Mouse (Mus musculus): ENCODE measurements around the gene Slc6a12. TPM values are rescaled to one million over a fixed set of nuclear protein-coding genes. Genes with fewer than 3 reads are reported as not detected.
"Not testable (repeated sequence)": the region's sequence is repeated elsewhere in the genome, so short reads cannot be mapped to it uniquely, and the experiment has no call there.

Gene Slc6a12
- total RNA-seq, 2 experiments from 2014 or later = 0.93 to 2.1 TPM

DNA sequence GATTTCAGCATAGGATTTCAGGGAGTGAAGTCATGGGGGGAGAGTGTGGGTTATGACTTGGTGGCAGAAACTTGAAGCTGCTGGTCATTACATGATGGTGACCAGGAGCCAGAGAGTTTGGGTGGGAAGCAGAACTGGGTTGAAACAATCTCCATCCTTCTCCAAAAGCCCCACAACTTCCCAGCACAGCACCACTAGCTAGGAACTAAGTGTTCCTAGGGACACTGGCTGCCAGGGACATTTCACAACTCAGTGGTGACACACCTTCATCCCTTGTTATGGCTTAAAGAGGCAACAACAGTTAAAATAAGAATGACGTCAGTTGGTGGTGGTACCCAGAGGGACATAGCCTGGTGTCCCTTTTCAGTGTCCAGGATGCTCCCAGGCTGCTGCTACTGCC lies 13.2 kb downstream of the Slc6a12 start:
- H3K27ac ChIP-seq = no peak overlapping the region
- no peak for DNase-seq (ENCODE audit: low spot score in 2 of 2)
- no peak for TF ChIP-seq CTCF (conservative IDR thresholded peaks at IDR 0.05)
- H3K4me3 ChIP-seq = no peak overlapping the region

DNA sequence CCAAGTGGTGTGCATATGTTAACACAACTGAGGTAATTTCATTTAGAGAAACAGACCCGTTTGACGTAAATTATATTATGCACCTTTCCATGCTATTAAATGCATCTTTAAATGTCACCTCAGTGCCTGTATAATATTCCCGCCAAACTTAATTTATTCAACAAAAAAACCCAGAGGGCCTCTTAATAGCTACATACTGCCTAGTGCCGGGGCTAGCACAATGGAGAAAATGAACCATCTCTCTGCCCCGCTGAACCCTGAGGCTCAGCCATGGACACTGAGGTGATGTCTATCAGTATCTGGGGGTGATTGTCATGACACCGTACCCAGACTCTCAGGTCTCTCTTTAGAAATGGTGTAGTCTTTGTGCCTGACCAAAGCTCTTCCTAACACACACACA lies 14.4 kb downstream of the Slc6a12 start:
- Histone ChIP-seq H3K27ac (no peak overlapping the region), H3K4me3 (no peak overlapping the region)
- DNase-seq (ENCODE audit: low spot score in 2 of 2) = no peak
- TF ChIP-seq CTCF (conservative IDR thresholded peaks at IDR 0.05) = no peak

DNA sequence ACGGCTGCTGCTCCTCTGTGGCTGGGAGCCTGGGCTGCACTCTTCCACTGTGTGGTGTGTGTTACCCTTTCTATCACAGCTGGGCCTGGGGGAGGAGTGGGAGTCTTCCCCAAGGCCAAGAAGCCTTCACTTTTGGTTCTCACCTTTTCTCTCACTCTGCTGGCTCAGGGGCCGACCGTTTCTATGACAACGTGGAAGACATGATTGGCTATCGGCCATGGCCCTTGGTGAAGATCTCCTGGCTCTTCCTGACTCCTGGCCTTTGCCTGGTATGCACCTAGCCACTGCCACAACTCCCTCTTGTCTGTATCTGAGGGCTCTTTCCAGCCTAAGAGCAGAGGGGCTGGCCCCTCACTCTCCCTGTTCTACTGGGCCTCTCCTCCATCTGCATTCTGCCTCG lies 20.2 kb downstream of the Slc6a12 start:
- DNase-seq (ENCODE audit: low spot score in 2 of 2) = no peak
- no peak for TF ChIP-seq CTCF (conservative IDR thresholded peaks at IDR 0.05)
- Histone ChIP-seq H3K4me3 (no peak overlapping the region), H3K27ac (no peak overlapping the region)

DNA sequence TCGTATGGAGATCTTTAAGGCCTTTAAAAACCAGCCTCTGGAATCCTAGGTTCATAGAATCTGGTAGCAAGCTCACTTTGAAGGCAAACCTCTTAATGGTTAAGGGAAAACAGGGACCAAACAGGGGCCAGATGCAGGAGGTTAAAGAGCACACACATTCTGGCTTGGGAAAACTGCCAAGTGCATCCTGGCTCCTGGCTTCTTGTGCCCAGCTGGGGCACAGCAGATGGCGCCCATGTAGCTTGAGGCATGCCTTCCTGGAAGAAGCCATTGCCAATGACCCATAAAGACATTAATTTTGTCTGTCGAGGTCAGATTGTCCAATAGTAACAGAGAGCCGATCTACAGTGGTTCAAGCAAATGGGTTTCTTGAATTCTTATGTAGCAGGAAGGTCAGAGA lies 21.1 kb downstream of the Slc6a12 start:
- TF ChIP-seq CTCF (conservative IDR thresholded peaks at IDR 0.05) = no peak
- no peak for DNase-seq (ENCODE audit: low spot score in 2 of 2)
- no peak overlapping the region for H3K4me3 ChIP-seq

DNA sequence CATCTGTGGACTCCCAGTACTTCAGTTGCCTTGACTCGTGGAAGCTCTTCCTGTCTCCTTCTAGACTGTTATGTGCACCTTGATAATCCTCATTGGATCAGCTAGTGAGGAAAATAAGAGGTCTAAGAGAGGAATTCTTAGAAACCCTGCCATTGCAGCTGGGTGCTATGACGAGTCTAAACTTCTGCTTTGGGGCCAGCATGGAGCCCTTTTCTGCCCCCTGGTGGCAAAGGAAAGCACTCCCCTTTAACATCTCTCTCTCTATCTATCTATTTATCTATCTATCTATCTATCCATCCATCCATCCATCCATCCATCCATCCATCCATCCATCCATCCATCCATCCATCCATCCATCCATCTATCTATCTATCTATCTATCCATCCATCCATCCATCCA lies 23.7 kb downstream of the Slc6a12 start:
- peak in 1 of 2 experiments; percentile 65 for DNase-seq (ENCODE audit: low spot score in 2 of 2)
- H3K27ac ChIP-seq, H3K4me3 ChIP-seq: not testable (repeated sequence)
- TF ChIP-seq CTCF (conservative IDR thresholded peaks at IDR 0.05) = peak; percentile 74

More for the DNA sequence above, 21.1 kb downstream of the Slc6a12 start:
- H3K27ac ChIP-seq = no peak overlapping the region

DNA sequence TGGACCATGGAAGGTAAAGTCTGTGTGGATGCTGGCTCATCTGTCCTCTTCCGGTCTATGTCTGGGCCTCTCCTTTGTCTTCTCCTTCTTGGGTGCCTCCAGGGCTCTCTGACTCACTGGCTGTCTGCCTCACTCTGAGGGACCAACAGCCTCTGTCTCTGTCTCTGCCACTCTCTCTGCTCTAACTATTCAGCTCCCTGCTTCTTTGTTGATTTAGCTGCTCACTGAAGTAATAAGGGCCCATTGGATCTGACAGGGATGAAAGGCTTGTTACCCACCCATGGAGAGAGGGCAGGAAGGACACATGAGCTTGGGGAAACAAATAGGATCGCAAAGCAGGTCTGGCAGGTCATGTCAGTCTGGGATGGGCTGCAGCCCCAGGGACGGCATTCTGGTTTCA lies 24.2 kb downstream of the Slc6a12 start:
- TF ChIP-seq CTCF (conservative IDR thresholded peaks at IDR 0.05) = no peak
- no peak overlapping the region for H3K4me3 ChIP-seq
- no peak overlapping the region for H3K27ac ChIP-seq
- no peak for DNase-seq (ENCODE audit: low spot score in 2 of 2)

DNA sequence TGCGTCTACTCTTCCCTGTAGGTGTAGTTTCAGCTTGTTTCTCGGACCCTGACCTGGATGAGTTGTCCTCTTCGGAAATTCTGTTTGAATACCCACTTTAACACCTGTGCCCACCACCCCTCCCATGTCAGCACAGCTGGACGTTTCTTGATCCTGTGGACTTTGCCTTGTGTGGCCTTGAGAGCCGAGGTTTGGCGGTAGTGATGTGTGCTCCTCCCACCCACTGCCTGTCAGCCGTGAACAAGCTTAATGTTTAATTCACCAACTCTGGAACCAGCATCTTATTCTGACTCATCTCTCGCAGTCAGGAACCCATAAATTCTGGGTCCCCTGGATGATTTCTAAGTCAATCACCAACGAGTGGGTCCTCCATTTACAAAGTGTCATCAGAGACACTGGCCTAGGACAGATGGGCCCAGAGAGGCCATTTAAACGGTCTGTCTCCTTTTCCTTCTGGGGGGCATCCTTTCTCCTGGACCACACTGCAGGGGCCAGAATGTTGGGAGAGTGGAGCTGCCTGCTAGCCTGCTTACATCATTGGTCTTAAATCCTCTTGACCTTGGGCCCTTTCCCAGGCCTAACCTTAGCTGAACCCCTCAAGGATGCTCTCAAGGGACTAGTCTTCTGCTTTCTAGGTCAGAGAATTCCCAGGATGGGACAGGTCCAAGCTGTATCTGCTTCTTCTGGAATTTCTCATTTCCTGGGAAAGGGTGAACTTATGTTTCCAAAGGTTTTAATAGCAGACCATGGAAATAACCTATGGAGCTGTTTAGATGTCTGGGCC lies 28.5 kb downstream of the Slc6a12 start:
- TF ChIP-seq CTCF (conservative IDR thresholded peaks at IDR 0.05) = no peak
- Histone ChIP-seq H3K27ac (0 out of 2 replicates have a peak overlapping the region, but pooled peaks have one; percentile 28), H3K4me3 (no peak overlapping the region)
- no peak for DNase-seq (ENCODE audit: low spot score in 2 of 2)

DNA sequence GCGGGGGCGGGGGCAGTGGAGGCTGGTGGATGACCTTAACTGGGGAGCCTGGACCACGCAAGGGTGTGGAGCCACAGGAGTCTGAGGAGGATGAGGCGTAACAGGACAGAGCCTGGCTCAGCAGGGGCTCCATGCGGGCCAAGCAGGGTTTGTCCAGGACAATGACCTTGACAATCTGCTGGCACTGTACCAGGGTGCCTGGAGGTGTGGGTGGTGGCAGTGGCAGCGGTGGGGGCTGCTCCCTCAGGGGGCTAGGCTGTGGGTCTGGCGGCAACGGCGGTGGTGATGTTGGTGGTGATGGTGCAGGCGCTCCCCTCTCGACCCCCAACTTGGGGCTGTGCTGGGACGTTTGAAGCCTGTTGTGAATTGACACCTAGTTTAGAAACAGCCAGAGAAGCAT lies 33.3 kb downstream of the Slc6a12 start:
- Histone ChIP-seq H3K27ac (no peak overlapping the region), H3K4me3 (no peak overlapping the region)
- no peak for DNase-seq (ENCODE audit: low spot score in 2 of 2)
- no peak for TF ChIP-seq CTCF (conservative IDR thresholded peaks at IDR 0.05)

DNA sequence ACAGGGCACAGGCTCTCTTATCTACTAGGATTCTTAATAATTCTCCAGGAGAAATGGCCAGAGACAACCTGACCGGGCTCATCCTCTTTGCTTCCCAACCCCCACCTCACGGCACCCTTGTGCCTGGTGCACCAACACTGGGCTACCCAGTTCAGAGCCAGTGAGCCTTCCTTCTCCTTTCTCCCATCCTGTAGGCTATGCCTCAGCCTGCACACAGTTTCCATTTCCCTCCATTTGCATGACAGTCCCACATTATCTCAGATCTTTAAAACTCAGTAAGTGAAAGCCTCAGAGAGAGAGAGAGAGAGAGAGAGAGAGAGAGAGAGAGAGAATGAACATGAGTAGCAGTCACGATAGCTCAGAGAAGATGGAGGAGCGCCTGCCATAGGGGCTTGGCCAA lies 35.4 kb downstream of the Slc6a12 start:
- H3K4me3 ChIP-seq = no peak overlapping the region
- no peak for TF ChIP-seq CTCF (conservative IDR thresholded peaks at IDR 0.05)
- no peak overlapping the region for H3K27ac ChIP-seq
- DNase-seq (ENCODE audit: low spot score in 2 of 2) = no peak

DNA sequence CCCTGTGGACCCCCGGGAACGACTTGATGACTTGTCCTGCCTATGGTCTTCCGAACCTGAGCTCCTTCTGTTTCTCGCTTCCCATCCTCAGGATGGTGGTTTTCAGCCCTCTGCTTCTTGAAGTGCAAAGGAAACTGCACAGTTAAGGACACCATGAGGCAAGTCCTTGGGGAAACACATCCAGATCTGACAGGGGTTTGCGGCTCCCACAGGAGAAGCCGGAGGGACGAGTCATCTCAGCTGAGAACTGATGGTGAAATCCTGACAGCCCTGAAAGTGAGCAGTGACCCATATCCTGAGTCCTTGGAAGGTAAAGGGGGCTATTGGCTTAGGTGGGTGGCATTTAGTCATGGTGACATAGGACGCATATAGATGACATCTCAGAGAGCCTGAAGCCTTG lies 37.7 kb downstream of the Slc6a12 start:
- H3K27ac ChIP-seq = no peak overlapping the region
- DNase-seq (ENCODE audit: low spot score in 2 of 2) = no peak
- no peak overlapping the region for H3K4me3 ChIP-seq
- TF ChIP-seq CTCF (conservative IDR thresholded peaks at IDR 0.05) = no peak

DNA sequence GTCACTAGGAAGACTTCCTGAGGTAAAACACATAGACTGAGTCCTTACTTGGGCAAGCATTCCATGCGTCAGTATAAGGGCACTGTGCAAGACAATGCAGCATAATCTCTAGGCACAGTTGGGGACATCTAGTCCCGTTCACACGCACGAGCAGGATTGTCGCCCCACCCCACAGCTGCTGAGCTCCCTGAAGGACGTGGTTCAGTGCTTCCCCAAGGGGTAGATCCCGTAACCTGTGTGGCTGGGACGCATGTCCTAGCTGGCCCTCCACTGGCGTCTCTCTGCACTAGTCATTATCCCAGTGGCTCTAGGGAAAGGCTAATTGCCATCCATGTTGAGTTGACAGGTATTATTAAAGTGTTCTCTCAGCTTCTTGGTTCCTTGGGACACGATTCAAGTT lies 39.2 kb downstream of the Slc6a12 start:
- H3K27ac ChIP-seq = no peak overlapping the region
- TF ChIP-seq CTCF (conservative IDR thresholded peaks at IDR 0.05) = no peak
- H3K4me3 ChIP-seq = no peak overlapping the region
- no peak for DNase-seq (ENCODE audit: low spot score in 2 of 2)

DNA sequence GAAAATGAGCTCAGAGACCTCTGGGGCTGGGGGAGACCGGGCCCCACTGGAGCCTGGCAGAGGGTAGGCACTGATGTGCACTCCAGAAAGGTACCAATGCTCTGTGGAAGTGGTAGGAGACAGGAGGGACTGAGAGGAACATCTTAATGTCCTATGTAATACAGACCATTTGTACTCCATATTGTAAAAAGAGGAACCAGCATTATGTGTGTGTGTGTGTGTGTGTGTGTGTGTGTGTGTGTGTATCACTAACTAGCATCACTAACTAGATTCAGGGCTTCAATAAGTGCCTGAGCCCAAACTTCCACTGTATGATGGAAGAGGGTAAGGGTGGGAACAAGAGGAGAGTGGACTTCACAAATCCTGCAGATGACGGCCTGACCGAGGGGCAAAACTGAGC lies 42.5 kb downstream of the Slc6a12 start:
- no peak for DNase-seq (ENCODE audit: low spot score in 2 of 2)
- no peak overlapping the region for H3K27ac ChIP-seq
- no peak overlapping the region for H3K4me3 ChIP-seq
- TF ChIP-seq CTCF (conservative IDR thresholded peaks at IDR 0.05) = no peak

DNA sequence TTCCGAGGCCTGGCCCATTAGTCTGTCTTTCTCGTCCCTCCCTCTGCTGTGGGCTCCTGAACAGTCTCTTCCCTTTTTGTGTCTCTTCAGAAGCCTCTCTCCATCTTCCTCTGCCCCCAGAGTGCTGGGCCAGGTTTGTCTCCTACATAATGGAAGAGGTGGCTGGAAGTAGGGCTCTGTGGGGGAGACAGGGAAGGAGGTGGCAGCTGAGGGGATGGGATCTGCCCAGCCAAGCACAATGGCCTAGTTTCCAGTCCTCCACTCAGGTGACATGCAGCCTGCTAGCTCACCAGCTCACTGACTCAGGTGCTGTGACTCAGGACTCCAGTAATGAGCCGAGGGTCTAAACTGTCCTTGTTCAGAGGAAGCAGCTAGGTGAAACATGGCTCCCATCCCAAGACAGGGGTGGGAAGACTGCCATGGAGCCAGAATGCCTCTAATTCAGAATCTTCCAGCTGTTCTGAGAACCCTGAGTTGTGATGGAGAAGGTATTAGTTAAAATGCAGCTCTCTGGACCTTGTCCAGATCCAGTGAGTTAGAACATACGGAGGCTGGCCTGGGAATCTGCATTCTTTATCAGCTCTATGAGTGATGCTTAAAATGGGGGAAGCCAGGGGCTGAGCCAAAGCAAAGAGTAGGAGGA lies 49.9 kb downstream of the Slc6a12 start:
- no peak for TF ChIP-seq CTCF (conservative IDR thresholded peaks at IDR 0.05)
- no peak for DNase-seq (ENCODE audit: low spot score in 2 of 2)

DNA sequence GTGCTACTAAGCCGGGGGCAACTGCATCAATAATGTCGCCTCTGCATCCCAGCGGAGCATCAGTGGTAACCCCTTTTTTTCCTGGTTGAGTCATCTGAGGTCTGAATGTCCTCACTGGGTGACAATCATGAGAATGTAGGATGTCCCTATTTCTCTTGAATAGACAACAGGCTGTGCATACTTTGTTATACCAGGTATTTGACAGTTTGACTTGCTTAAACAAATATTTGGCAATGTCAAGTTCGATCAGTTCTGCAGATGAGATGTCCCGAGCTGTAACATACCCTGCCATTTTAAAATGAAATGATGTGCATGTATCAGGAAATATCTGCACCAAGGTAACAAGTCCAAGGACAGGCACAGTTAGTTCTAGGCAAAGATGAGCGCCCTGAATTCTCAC lies 58.3 kb downstream of the Slc6a12 start:
- H3K4me3 ChIP-seq = no peak overlapping the region
- no peak for DNase-seq (ENCODE audit: low spot score in 2 of 2)
- H3K27ac ChIP-seq = no peak overlapping the region
- TF ChIP-seq CTCF (conservative IDR thresholded peaks at IDR 0.05) = no peak

More for the DNA sequence above, 49.9 kb downstream of the Slc6a12 start:
- Histone ChIP-seq H3K4me3 (no peak overlapping the region), H3K27ac (no peak overlapping the region)

Data from layer of hippocampus, adult 2 months (tissue).